Mouse (Mus musculus) inflammation-experienced regulatory T-cells, adult 6 months (primary cell): Measurements from ENCODE around the gene Ttc39b. TPM values are rescaled to one million over a fixed set of nuclear protein-coding genes. Genes with fewer than 3 reads are reported as not detected.

ENCODE experiments used
- ATAC-seq: one replicate; pipeline ENCODE4 v1.8.0; 2017
- polyA plus RNA-seq, 3 experiments: library from polyadenylated mRNA; unstranded; fragments of 100-300 nt; shearing (Covaris generic); gene quantifications; one replicate each; pipeline ENCODE4 v1.2.1; 2017

Gene Ttc39b
- 100 to 1,000 TPM; 108 to 137 (median 120) TPM for polyA plus RNA-seq

DNA sequence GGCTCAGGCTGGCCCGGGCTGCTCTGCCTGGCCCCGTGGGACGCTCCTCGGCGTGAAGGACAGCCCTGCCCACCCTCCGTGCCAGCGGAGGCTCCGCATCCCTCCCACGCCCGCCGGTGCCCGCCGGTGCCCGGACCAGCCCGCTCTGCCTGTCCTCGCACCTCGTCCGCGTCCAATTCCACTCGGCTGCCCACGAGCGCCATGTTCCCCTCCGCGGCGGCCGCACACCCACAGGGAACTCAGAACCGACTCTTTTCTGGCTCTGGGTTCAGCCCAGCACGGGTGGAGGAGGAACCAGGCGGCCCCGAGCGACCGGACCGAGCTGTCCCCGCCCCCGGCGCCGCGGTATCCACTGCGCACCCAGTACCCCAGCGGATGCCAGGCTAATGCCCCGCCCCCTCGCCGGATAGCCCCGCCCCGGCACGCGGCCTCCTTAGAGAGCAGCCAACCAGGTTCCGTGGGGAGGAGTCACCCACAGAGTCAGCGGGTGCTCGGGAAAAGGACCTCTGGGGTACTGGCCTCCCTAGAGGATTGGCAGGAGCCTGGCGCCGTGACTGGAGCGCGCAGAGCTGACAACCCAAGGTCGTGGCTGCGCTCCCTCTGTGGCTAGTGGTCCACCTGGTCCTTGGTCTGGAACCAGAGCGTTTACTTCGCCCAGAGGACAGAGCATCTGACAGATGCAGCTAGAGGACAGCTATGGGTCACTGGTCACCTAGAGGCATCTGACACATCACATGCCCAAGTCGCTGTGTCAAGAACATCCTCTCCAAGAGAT lies at the start of gene Ttc39b:
Ttc39b (minus strand) TSS at position 346 of the 775 bp plus-strand sequence.
- ATAC-seq, result peak; percentile 63

GRCm38 (mm10) chr4:83373381-83373780 lies 49.3 kb upstream of the Ttc39b start:
- ATAC-seq, result no peak

GRCm38 (mm10) chr4:83357738-83358137 lies 33.7 kb upstream of the Ttc39b start:
- ATAC-seq, result no peak

- peak; percentile 93 for ATAC-seq
These were observed 30.7 kb upstream of the Ttc39b start for GRCm38 (mm10) chr4:83354786-83355185.

- peak; percentile 40 for ATAC-seq
These were observed 29.9 kb upstream of the Ttc39b start for GRCm38 (mm10) chr4:83353949-83354348.

- ATAC-seq, result no peak
These were observed 29.2 kb upstream of the Ttc39b start for GRCm38 (mm10) chr4:83353276-83353675.

GRCm38 (mm10) chr4:83350719-83351118 lies 26.7 kb upstream of the Ttc39b start:
- ATAC-seq, result no peak

- ATAC-seq, result peak; percentile 43
These were observed 24.9 kb upstream of the Ttc39b start for GRCm38 (mm10) chr4:83348970-83349369.

- ATAC-seq, result no peak
These were observed 19.8 kb upstream of the Ttc39b start for GRCm38 (mm10) chr4:83343895-83344294.

GRCm38 (mm10) chr4:83343146-83343823 lies 19.2 kb upstream of the Ttc39b start:
- ATAC-seq, result no peak

- ATAC-seq, result no peak
These were observed 18.4 kb upstream of the Ttc39b start for GRCm38 (mm10) chr4:83342268-83342970.

DNA sequence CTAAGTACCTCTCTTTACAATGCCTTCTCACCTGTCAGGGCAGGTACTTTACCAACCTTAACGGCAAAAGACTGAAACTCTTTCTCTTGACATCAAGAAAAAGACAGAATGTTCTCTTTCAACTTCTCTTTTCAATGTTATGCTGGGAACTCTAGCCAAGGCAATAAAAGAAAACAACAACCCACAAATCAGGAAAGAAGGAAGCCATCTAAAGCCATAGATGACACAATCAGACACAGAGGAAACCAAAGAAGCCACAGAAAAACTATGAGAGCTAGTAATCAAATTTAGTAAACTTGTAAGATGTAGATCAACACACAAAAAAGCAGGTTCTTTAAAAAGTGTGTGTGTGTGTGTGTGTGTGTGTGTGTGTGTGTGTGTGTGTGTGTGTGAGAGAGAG lies 15.3 kb upstream of the Ttc39b start:
- ATAC-seq, result no peak

- no peak for ATAC-seq
These were observed 13.7 kb upstream of the Ttc39b start for GRCm38 (mm10) chr4:83337717-83338116.

- ATAC-seq, result no peak
These were observed 6.3 kb upstream of the Ttc39b start for GRCm38 (mm10) chr4:83330369-83330768.

GRCm38 (mm10) chr4:83329615-83330014 lies 5.6 kb upstream of the Ttc39b start:
- no peak for ATAC-seq

GRCm38 (mm10) chr4:83328026-83328945 lies 4.2 kb upstream of the Ttc39b start:
- ATAC-seq, result peak; percentile 59

DNA sequence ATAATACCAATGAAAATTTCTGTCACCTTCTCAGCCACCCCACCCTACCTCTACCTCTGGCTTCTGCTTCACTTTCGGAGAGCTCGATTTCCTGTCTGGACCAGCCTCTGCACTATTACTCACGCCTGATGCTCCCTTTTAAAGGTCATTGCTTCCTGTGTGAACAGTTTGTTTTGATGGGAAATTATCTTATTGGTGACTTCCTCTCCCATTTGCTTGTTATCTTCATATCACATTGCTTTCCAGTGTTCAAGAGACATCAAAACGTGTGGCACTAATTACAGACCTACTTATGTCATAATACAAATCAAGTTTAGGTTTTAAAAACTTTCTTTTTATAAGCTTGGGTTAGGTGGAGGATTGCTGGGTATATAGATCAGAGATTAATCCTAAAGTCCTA lies 3.5 kb upstream of the Ttc39b start:
- ATAC-seq, result peak; percentile 43

DNA sequence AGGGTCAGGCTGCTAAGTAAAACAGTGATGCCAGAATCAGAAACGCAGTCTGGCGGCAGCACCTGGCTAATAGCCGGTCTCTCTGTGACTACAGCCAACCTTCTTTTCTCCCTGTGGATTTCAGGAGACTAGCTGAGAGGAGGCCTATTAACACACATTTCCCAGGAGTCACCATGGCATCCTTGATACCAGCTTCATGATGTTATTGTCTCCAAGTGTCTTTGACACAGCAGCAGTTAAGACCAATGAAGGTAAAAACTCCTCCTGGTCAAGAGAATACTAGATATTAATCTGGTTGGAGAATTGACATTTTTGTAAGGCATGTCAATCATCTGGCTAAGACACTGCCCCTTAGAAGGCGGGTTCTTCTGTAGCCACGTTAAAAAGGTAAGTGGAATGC lies 1.3 kb upstream of the Ttc39b start:
- no peak for ATAC-seq

- peak; percentile 20 for ATAC-seq
These were observed 703 bp downstream of the Ttc39b start for GRCm38 (mm10) chr4:83323201-83323903.

- no peak for ATAC-seq
These were observed 4.3 kb downstream of the Ttc39b start for GRCm38 (mm10) chr4:83319736-83320135.

DNA sequence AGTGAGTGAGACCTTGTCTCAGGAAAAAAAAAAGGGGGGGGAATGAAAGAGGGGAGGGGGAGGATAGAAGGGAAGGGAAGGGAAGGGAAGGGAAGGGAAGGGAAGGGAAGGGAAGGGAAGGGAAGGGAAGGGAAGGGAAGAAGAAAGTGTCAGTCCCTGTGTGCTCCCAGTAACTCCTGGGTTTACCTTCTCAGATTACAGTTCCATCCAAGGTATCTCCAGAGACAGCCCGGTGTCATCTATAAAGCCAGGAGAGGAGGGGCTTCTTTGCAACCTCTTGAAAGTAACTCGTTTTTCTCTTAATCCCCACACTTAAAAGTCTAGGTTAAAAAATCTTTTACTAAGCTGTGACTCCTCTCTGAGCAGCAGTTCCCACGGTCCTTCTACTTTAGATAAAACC lies 5.3 kb downstream of the Ttc39b start:
- ATAC-seq, result no peak
